Mouse (Mus musculus) liver, embryonic 12.5 days (tissue): Measurements from ENCODE around the gene Crat. TPM values are rescaled to one million over a fixed set of nuclear protein-coding genes. Genes with fewer than 3 reads are reported as not detected.

Experiments
- ATAC-seq: fragments of 200-750 bp; cut with Nextera tagmentation; 2 replicates; pipeline ENCODE4 v1.8.0; 2017; ENCODE audit warnings: moderate number of reproducible peaks, mild to moderate bottlenecking, moderate library complexity
- H3K27ac ChIP-seq: fragments of 300-500 bp; sonication (generic); 2 replicates; pipeline ENCODE4 v1.5.1; 2016; ENCODE audit warnings: mild to moderate bottlenecking
- H3K27me3 ChIP-seq: fragments of 300-500 bp; sonication (generic); replicated peaks from 2 replicates; pipeline ENCODE4 v1.6.1; 2016; ENCODE audit warnings: mild to moderate bottlenecking, moderate library complexity
- H3K36me3 ChIP-seq: fragments of 300-500 bp; sonication (generic); 2 replicates; pipeline ENCODE4 v1.6.1; 2016; ENCODE audit warnings: mild to moderate bottlenecking, moderate library complexity
- H3K4me1 ChIP-seq: fragments of 300-500 bp; sonication (generic); 2 replicates; pipeline ENCODE4 v1.6.1; 2016
- H3K4me2 ChIP-seq: fragments of 300-500 bp; sonication (generic); 2 replicates; pipeline ENCODE4 v1.6.1; 2016; ENCODE audit warnings: mild to moderate bottlenecking, moderate library complexity
- H3K4me3 ChIP-seq: fragments of 300-500 bp; sonication (generic); 2 replicates; pipeline ENCODE4 v1.5.1; 2016; ENCODE audit warnings: mild to moderate bottlenecking, moderate library complexity
- H3K9ac ChIP-seq: fragments of 300-500 bp; sonication (generic); 2 replicates; pipeline ENCODE4 v1.6.1; 2016; ENCODE audit warnings: mild to moderate bottlenecking, moderate library complexity
- H3K9me3 ChIP-seq: fragments of 300-500 bp; sonication (generic); replicated peaks from 2 replicates; pipeline ENCODE4 v1.6.1; 2016; ENCODE audit warnings: mild to moderate bottlenecking, moderate library complexity
- WGBS: fragments of 180-500 bp; shearing (Covaris S2); methylation state at CpG from one replicate; pipeline ENCODE4 v1.1.7; 2016; ENCODE audit not compliant: insufficient replicate concordance; 5-methylcytosine and 5-hydroxymethylcytosine counted together
- polyA plus RNA-seq: library from polyadenylated mRNA; unstranded; fragments of >200 nt; fragmentation: Nextera tagmentation; extraction: Ambion mirVana; gene quantifications from 2 replicates; pipeline ENCODE4 v1.2.1, GENCODE M21; 2016

Gene Crat
- polyA plus RNA-seq, 1 experiment from 2014 or later, result 28.6 TPM

- Histone ChIP-seq H3K4me1 (peaks cover 33% of the 10 kb centered on the region), H3K4me2 (no peak overlapping the region), H3K9me3 (0 out of 2 replicates have a peak, but pooled peaks cover 4% of the 10 kb centered on the region), H3K27me3 (no peaks in the 10 kb centered on the region), H3K27ac (no peak overlapping the region), H3K36me3 (peaks cover 97% of the 10 kb centered on the region), H3K9ac (no peak overlapping the region), H3K4me3 (no peak overlapping the region)
- 93% methylated on average over 7 of the region's 7 CpGs for WGBS
- ATAC-seq, result no peak
Measured at GRCm38 (mm10) chr2:30448371-30448770, 32.8 kb upstream of the Crat start.

DNA sequence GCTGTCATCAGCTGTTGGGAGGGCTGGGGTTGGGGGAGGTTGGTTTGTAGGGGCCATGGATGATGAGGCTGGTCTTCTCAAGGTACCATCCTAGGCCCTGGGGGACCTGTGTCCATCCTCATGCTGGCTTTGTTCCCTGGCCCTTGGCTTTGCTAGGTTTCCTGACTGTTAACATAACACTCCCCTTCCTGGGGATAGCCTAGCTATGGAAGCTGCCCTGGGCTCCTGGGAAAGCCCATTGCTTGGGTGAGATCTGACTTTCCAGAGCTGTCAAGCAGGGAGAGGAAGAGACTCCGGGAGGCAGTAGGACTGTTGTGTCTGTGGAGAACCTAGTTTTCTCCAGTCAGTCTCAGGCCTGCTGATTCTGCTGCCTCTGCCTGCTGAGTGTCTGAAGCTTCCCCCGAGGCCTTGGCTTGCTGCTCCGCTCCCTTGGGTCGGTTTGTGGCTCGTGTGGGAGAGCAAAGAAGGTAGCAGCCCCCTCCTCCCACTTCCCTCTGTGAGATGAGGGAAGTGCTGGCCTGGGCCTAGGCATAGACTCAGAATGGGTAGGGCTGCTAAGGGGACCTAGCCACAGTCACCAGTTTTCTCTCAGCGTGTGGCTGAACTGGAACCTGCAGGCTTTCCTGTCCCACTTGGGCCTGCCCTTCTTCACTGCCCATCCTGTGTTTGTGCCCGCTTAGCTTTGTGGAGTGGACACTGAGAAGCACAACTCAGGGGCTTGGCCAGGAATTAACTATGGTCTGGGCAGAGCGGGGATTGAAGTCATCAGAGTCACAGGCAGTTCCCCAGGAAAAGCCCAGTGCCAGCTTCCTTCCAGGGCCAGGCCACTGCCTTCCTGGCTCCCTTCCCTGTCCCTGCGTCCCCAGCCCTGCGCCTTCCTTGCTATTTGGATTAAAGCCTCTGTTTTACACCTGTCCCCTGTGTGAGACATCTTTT, 31.5 kb upstream of the Crat start:
- Histone ChIP-seq H3K4me1 (peaks cover 45% of the 10 kb centered on the region), H3K9me3 (0 out of 2 replicates have a peak, but pooled peaks cover 4% of the 10 kb centered on the region), H3K4me2 (no peak overlapping the region), H3K9ac (no peak overlapping the region), H3K36me3 (peaks cover 99% of the 10 kb centered on the region), H3K4me3 (no peak overlapping the region), H3K27ac (peak overlapping the region; percentile 36; the same call in 1 of the 2 replicates), H3K27me3 (no peaks in the 10 kb centered on the region)
- no peak for ATAC-seq
- WGBS, result 67% methylated on average over 10 of the region's 10 CpGs

DNA sequence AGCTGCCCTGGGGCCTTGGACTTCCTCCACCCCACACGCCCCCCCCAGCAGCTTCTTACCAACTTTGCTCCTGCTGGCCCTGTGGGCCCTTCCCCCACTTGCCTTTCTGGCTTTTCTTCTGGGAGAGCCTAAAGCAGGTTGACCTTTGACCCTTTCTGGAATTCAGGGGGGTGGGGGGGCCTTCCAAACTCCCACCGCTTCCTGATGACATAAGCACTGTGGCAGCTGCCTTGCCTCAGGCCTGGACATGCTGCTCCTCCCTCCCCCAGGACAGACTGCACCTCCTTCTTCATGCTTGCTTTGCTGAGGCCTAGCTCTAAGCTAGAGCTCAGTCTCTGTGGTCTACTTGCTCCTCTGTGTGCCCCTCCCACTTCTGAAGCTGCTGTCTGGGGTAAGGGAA, 29.7 kb upstream of the Crat start:
- ATAC-seq, result no peak
- 72% methylated on average over 2 of the region's 2 CpGs for WGBS
- peak overlapping the region; percentile 71 for H3K27ac ChIP-seq
- no peaks in the 10 kb centered on the region for H3K27me3 ChIP-seq
- peaks cover 62% of the 10 kb centered on the region for H3K4me1 ChIP-seq
- H3K4me3 ChIP-seq, result no peak overlapping the region
- no peak overlapping the region for H3K4me2 ChIP-seq
- H3K9ac ChIP-seq, result no peak overlapping the region
- peaks cover 99% of the 10 kb centered on the region for H3K36me3 ChIP-seq
- H3K9me3 ChIP-seq, result 0 out of 2 replicates have a peak, but pooled peaks cover 4% of the 10 kb centered on the region

- H3K4me3 ChIP-seq, result no peak overlapping the region
- no peak overlapping the region for H3K9ac ChIP-seq
- H3K27ac ChIP-seq, result peak overlapping the region; percentile 56; the same call in 1 of the 2 replicates
- no peak overlapping the region for H3K4me2 ChIP-seq
- ATAC-seq, result no peak
- peaks cover 70% of the 10 kb centered on the region for H3K4me1 ChIP-seq
- H3K36me3 ChIP-seq, result peaks cover 99% of the 10 kb centered on the region
- H3K27me3 ChIP-seq, result no peaks in the 10 kb centered on the region
- H3K9me3 ChIP-seq, result no peaks in the 10 kb centered on the region
Measured at GRCm38 (mm10) chr2:30444450-30444849, 28.8 kb upstream of the Crat start.

GRCm38 (mm10) chr2:30444006-30444405, 28.4 kb upstream of the Crat start:
- Histone ChIP-seq H3K27ac (peak overlapping the region; percentile 56; the same call in 1 of the 2 replicates), H3K9me3 (no peaks in the 10 kb centered on the region), H3K9ac (no peak overlapping the region), H3K4me1 (peaks cover 70% of the 10 kb centered on the region), H3K4me3 (no peak overlapping the region), H3K4me2 (no peak overlapping the region), H3K27me3 (no peaks in the 10 kb centered on the region), H3K36me3 (peaks cover 99% of the 10 kb centered on the region)
- no peak for ATAC-seq
- WGBS, result 72% methylated on average over 5 of the region's 5 CpGs

DNA sequence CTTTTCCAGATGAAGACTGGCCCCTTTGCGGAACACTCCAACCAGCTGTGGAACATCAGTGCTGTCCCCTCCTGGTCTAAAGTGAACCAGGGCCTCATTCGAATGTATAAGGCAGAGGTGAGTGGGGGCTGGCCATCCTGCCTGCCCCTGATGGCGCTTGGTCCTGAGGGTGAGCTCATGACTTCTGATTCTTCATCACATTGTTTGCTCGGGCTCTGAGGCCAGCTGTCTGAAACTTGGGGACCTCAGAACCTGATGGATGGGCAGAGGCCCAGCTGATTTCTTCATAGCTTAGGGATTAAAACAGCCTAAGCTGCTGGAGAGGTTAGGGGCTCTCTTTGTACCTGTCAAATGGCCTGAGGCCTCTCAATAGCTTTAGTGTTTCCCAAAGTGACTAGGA, 27.7 kb upstream of the Crat start:
- Histone ChIP-seq H3K36me3 (peaks cover 99% of the 10 kb centered on the region), H3K9ac (no peak overlapping the region), H3K4me3 (no peak overlapping the region), H3K27ac (no peak overlapping the region; the same call in 1 of the 2 replicates), H3K4me2 (no peak overlapping the region), H3K4me1 (peaks cover 70% of the 10 kb centered on the region), H3K9me3 (no peaks in the 10 kb centered on the region), H3K27me3 (no peaks in the 10 kb centered on the region)
- WGBS, result 71% methylated on average over 4 of the region's 4 CpGs
- ATAC-seq, result no peak

- Histone ChIP-seq H3K9ac (peak overlapping the region; percentile 39; the same call in 1 of the 2 replicates), H3K27me3 (no peaks in the 10 kb centered on the region), H3K27ac (peak overlapping the region; percentile 82), H3K9me3 (no peaks in the 10 kb centered on the region), H3K36me3 (peaks cover 99% of the 10 kb centered on the region), H3K4me2 (peak overlapping the region; percentile 38), H3K4me1 (peaks cover 70% of the 10 kb centered on the region), H3K4me3 (peak overlapping the region; percentile 21; the same call in 1 of the 2 replicates)
- WGBS, result 71% methylated on average over 5 of the region's 5 CpGs
- ATAC-seq, result no peak
Measured at GRCm38 (mm10) chr2:30442498-30442890, 26.9 kb upstream of the Crat start.

DNA sequence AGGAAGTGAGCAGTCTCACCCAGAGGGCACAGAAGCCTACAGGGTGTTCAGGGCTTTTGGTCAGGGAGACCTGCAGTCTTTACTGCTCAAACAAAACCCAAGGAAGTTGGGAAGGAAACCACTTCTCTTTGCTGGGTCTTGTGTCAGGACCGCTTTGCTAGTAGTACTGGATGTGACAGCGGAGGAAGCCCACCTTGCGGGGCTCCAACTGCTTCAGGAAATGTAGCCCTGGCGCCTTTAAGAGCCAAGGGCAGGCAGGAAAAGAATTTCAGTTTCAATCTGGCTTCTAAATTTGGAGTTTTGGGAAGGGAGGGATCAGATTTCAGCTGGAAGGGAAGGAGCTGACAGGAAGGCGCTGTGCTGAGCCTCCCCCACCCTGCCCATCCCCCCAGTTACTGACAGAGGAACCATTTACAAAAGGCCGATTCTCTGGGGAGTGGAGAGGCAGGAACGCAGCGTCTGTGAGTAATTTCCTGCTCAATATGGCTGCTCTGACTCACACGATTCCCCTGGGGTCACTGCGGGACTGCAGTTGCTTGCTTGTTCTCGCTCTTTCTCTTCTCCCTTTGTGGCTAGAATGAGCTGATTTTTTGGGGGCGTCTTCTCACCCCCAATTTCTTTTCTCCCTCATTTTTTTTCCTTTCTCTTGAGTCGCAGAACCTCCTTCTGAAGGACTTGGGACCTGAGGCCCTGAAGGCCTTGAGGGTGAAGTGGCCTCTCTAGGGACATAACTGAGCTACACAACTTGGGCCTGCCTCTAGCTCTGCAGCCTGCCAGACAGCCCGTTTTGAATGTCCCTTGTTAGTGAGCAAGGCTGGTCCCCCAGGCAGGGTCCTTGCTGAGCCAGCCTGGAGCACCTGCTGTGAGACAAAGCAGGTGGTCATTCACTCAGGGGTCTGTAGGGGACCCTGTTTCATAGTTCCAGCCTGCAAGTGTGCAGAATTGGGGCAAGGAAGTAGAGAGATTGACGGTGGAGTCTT, 26.2 kb upstream of the Crat start:
- Histone ChIP-seq H3K36me3 (peaks cover 99% of the 10 kb centered on the region), H3K4me3 (peak overlapping the region; percentile 21; the same call in 1 of the 2 replicates), H3K27me3 (no peaks in the 10 kb centered on the region), H3K9me3 (no peaks in the 10 kb centered on the region), H3K27ac (peak overlapping the region; percentile 82), H3K4me2 (peak overlapping the region; percentile 38), H3K4me1 (peaks cover 70% of the 10 kb centered on the region), H3K9ac (peak overlapping the region; percentile 39)
- ATAC-seq, result no peak
- 44% methylated on average over 15 of the region's 15 CpGs for WGBS

DNA sequence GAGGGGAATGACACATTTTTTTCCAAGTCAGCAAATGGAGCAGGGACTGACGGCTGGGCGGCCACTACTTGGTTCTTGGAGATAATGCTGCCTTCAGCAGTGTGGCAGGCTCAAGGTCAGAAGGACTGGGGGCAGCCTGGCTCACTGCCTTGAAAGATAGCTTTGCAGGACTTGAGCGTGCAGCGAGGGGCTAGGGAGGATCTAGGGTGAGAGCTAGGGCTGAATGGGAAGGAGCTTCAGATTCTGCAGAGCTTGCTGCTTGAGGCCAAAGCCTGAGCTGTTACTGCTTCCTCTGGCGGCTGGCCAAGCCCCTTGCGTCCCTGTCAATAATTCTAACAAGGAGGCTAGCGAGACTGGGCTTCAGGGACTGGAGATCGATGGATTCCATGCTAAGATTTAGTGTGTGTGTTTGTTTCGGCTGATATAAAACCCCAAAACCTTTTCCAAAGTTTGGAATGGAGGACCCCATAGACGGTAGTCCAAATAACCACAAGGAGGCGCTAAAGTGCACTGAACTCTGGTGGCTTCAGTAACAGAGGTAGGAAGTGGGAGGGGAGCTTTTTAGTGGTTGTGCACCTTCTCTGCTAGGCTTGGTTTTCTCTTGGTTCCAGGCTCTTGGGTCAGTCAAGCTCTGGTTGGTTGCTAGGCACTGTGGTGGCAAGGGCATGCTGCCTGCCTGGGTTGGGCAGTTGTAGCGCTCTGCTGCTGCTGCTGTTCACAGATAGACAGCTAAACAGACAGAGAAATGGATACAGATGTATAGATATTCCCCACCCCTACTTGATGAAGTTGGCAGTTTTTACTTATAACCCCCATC, 25.3 kb upstream of the Crat start:
- peak overlapping the region; percentile 38 for H3K4me2 ChIP-seq
- peak overlapping the region; percentile 39; the same call in 1 of the 2 replicates for H3K9ac ChIP-seq
- peaks cover 65% of the 10 kb centered on the region for H3K4me1 ChIP-seq
- WGBS, result 27% methylated on average over 12 of the region's 12 CpGs
- H3K27ac ChIP-seq, result peak overlapping the region; percentile 82
- no peaks in the 10 kb centered on the region for H3K27me3 ChIP-seq
- peaks cover 99% of the 10 kb centered on the region for H3K36me3 ChIP-seq
- H3K4me3 ChIP-seq, result no peak overlapping the region
- peak; percentile 30; the same call in 1 of the 2 replicates for ATAC-seq
- no peaks in the 10 kb centered on the region for H3K9me3 ChIP-seq

- Histone ChIP-seq H3K4me2 (no peak overlapping the region), H3K36me3 (peaks cover 99% of the 10 kb centered on the region), H3K27me3 (no peaks in the 10 kb centered on the region), H3K9ac (peak overlapping the region; percentile 15; the same call in 1 of the 2 replicates), H3K4me1 (peaks cover 65% of the 10 kb centered on the region), H3K27ac (peak overlapping the region; percentile 82), H3K9me3 (no peaks in the 10 kb centered on the region), H3K4me3 (no peak overlapping the region)
- no peak for ATAC-seq
- WGBS, result 71% methylated on average over 3 of the region's 3 CpGs
Measured at GRCm38 (mm10) chr2:30440211-30440700, 24.6 kb upstream of the Crat start.

DNA sequence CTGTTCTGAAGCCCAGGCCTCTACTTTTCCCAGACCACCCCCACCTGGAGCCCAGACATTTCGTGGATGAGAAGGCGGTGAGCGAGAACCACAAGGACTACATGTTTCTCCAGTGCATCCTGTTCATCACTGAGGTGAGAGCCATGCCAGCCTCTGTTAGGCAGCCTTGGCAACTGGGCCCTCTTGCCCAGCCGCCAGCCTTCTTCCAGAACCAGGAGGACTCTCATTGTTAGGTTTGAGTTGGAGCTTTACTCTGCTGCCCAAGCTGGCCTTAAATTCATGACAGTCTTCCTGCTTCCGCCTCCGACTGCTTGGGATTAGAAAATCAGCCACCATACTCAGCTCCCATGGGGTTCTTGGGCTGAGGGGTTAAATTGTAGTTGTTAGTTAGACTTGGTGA, 24.0 kb upstream of the Crat start:
- H3K4me2 ChIP-seq, result no peak overlapping the region
- no peak overlapping the region for H3K9ac ChIP-seq
- H3K4me1 ChIP-seq, result peaks cover 65% of the 10 kb centered on the region
- 88% methylated on average over 6 of the region's 6 CpGs for WGBS
- H3K27me3 ChIP-seq, result no peaks in the 10 kb centered on the region
- H3K36me3 ChIP-seq, result peaks cover 99% of the 10 kb centered on the region
- H3K4me3 ChIP-seq, result no peak overlapping the region
- ATAC-seq, result no peak
- H3K9me3 ChIP-seq, result no peaks in the 10 kb centered on the region
- peak overlapping the region; percentile 82 for H3K27ac ChIP-seq
